Mouse (Mus musculus): ENCODE measurements around the gene Tmem236.
A peak's percentile ranks its signal among the peaks of the same experiment; 100 is the strongest.
"Not testable (repeated sequence)": the region's sequence is repeated elsewhere in the genome, so short reads cannot be mapped to it uniquely, and the experiment has no call there.

Tmem236 gene

GRCm38 (mm10) chr2:14191601-14192000 lies 17.3 kb downstream of the Tmem236 start:
- no peak for DNase-seq (ENCODE audit: low read depth, low spot score)

GRCm38 (mm10) chr2:14192046-14192445 lies 17.7 kb downstream of the Tmem236 start:
- DNase-seq (ENCODE audit: low read depth, low spot score), result no peak

GRCm38 (mm10) chr2:14198325-14198903 lies 24.1 kb downstream of the Tmem236 start:
- not testable (repeated sequence) for DNase-seq (ENCODE audit: low read depth, low spot score)

DNA sequence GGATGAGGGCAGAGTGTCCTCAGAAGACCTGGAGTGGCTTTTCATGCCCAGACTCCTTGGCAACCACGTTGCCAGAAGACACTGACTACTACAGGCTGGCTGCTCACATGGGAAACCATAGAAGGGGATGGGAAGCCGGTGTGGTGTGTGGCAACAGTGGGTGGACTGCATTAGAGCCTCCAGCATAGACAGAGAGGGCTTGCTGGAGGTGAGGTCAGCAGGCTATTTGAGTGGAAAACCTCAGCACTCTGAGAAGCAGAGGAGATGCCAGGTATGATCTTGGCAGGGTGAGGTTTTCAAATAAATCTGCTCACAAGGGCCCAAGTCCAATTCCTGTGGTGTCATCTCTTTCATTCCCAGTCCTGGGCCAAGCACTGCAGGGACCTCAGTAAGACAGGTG lies 25.3 kb downstream of the Tmem236 start:
- no peak for DNase-seq (ENCODE audit: low read depth, low spot score)

- DNase-seq (ENCODE audit: low read depth, low spot score), result not testable (repeated sequence)
These were observed 26.6 kb downstream of the Tmem236 start for GRCm38 (mm10) chr2:14200879-14201445.

- no peak for DNase-seq (ENCODE audit: low read depth, low spot score)
These were observed 30.0 kb downstream of the Tmem236 start for GRCm38 (mm10) chr2:14204308-14204707.

DNA sequence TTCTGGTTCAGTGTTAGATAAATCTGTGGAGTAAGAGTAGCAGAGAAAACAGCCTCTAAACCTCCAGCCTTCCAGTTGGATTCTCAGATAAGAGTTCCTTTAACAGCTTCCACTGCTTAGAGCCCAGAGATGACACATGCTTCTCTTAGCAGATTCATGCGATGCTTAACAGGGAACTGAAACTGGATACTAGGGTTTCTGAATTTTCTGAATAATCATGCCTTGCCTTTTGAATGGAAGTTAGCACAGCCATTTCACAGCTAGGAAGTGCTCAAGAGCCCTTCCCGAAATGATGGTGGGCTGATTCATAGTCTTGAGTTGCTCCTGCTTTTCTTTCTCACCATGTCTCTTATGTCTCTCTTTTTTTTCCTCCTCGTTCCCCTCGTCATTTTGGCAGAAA lies 32.5 kb downstream of the Tmem236 start:
- DNase-seq (ENCODE audit: low read depth, low spot score), result no peak

GRCm38 (mm10) chr2:14210731-14211130 lies 36.4 kb downstream of the Tmem236 start:
- no peak for DNase-seq (ENCODE audit: low read depth, low spot score)

DNA sequence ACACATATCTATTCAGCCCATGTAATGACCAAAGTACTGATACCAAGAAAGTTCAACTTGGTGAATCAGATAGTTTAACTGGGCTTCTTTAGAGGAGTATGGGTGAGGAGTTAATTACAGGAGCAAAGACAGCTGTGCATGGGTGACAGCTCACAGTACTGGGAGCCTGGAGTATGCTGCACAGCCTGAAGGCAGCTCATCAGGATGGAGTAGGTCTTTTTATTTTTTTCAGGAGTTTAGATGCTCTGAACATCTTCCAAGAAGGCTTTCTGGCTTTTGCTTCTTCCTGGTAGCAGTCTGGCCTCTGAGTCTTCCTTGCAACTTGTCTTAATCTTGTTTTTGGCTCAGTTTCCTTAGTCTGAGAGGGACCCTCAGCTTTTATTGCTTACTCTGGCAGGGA lies 37.3 kb downstream of the Tmem236 start:
- DNase-seq (ENCODE audit: low read depth, low spot score), result no peak

DNA sequence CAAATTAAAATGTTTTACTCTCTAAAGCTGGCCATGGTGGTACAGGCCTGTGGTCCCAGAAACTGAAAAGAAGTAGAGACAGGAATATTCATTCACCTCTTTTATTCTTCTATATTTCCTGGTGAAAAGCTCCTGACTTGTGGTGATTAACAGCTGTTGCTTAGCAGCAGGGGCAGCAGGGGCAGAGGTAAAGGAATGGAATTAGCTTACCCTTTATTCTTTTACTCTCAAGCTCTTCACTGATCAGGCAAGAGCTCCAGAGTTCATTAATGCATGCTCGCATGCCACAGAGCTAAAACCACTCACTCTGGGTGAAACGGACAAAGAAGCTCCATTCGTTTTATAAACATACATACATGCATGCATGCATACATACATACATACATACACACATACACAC lies 40.4 kb downstream of the Tmem236 start:
- no peak for DNase-seq (ENCODE audit: low read depth, low spot score)

- DNase-seq (ENCODE audit: low read depth, low spot score), result no peak
These were observed 42.3 kb downstream of the Tmem236 start for GRCm38 (mm10) chr2:14216653-14217052.

GRCm38 (mm10) chr2:14218126-14218525 lies 43.8 kb downstream of the Tmem236 start:
- DNase-seq (ENCODE audit: low read depth, low spot score), result peak; percentile 5

DNA sequence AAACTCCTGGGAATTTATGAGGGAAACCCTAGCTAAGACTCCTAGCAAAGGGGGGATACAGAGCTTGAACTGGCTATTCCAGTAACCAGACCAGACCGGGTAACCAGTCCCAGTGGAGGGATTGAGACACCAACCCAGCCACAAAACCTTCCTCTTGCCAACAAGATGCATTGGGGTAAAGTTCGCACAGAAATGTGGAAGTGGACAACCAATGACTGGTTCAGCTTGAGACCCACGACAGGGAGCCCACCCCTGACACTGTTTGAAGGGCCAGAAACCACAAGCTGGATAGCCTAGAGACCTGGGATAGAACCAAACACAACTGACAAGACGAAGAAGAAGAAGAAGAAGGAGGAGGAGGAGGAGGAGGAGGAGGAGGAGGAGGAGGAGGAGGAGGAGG lies 50.1 kb downstream of the Tmem236 start:
- DNase-seq (ENCODE audit: low read depth, low spot score), result no peak

DNA sequence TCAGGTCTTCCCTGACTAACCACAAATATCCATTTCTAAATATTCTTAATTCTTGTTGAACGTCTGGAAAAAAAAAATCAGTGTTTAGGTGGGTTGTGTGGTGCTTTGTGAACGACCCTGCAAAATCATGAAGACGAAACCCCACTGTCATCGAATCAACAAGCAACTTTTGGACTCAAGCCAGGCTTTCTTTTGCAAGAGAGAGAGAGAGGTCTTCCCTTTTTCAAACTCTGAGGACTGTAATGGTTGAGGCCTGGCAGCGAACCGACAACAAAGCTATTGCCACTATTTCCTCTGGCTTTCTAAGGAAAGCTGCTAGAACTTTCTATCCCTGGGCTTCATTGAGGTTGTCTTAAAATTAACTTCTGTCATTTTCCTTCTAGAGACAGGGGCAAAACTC lies 54.2 kb downstream of the Tmem236 start:
- DNase-seq (ENCODE audit: low read depth, low spot score), result no peak

DNA sequence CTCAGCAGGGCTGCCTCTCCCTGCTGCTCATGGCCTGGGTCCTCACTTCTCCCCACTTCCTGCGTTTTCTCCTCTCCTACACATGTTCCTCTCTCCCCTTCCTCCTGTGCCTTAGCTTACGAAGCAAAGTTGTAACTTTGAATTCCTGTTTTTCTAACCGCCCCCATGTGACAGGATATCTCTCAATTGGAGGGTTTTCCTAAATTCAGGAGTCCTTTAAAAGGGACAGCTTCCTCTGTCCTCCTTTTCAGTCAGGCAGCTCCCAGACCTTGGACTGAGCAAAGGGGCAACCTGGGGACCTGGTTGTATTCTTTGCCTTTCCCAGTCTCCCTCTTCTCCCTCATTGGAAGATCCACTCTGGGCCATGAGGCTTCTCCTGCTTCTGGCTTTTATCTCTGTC lies 54.8 kb downstream of the Tmem236 start, which contains the start of gene Mrc1:
Gene Mrc1 (plus strand): TSS at position 244 of the 400 bp plus-strand sequence.
- no peak for DNase-seq (ENCODE audit: low read depth, low spot score)

DNA sequence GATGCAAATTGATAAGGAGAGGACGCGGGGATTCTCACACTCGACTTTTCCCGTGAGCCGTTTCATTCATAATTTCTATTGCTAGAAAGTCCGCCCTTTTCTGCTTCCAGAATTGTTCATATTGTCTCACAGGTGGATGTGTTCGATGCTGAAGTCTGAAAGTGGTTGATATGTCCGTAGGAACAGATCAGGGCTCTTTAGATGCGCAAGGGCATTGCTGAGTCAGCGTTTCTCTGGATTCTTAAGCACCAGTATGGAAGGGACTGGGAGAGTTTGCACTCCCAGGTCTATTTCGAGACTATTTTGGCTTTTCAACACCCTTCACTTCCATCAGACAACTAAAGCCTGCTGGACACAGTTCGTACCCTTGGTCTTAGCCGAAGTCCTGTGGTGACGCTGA lies 55.7 kb downstream of the Tmem236 start:
- DNase-seq (ENCODE audit: low read depth, low spot score), result no peak

DNA sequence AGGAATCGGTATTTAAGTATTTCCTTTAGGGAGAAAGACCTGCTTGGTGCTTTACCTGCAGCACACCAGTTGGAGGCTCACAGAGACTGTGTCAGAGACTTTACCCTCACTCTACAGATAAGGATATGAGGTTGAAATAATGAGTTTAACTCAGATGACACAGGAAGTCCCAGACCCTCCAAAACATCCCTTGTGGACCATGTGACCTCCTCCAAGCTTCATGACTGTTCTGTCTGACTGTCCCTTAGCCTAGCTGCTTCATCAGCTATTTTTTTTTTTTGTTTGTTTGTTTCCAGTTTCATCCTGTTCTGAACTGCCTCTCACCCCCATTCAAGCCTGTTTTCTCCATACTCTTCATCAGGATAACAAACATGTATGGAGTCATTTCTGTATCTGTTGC lies 58.6 kb downstream of the Tmem236 start:
- no peak for DNase-seq (ENCODE audit: low read depth, low spot score)

- no peak for DNase-seq (ENCODE audit: low read depth, low spot score)
These were observed 59.7 kb downstream of the Tmem236 start for GRCm38 (mm10) chr2:14233983-14234382.

GRCm38 (mm10) chr2:14235319-14235718 lies 61.0 kb downstream of the Tmem236 start:
- no peak for DNase-seq (ENCODE audit: low read depth, low spot score)

GRCm38 (mm10) chr2:14236920-14237319 lies 62.6 kb downstream of the Tmem236 start:
- DNase-seq (ENCODE audit: low read depth, low spot score), result no peak

DNA sequence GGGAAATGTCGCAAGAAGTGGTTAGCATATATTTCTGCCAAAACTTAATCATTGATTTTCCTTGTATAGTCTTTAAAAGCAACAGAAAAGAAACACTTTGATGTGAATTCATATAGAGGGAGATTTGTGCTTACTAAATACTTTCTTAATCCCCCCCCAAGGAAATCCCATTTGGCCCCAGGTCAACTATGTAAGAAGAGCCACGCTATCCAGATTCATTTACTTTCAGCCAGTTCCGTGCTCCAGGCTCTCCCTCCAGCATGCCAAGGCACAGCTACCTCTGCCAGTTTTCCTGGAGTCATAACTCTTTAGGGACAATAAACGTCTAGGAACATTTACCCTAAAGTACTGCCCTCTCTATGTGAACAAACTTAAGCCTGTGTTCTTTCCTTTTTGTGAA lies 63.4 kb downstream of the Tmem236 start:
- no peak for DNase-seq (ENCODE audit: low read depth, low spot score)

- DNase-seq (ENCODE audit: low read depth, low spot score), result no peak
These were observed 64.8 kb downstream of the Tmem236 start for GRCm38 (mm10) chr2:14239151-14239550.

GRCm38 (mm10) chr2:14244157-14244556 lies 69.8 kb downstream of the Tmem236 start:
- DNase-seq (ENCODE audit: low read depth, low spot score), result no peak

GRCm38 (mm10) chr2:14244668-14245067 lies 70.3 kb downstream of the Tmem236 start:
- no peak for DNase-seq (ENCODE audit: low read depth, low spot score)

Data from WW6 (cell line).